Mouse (Mus musculus) brain, embryonic 14.5 days (tissue): ENCODE data around the gene Hmgxb4.

Experiments used
- CTCF ChIP-seq: fragments of 200-500 bp; IDR thresholded peaks from 2 replicates; pipeline ENCODE4 v1.5.1; 2012; ENCODE audit warnings: inconsistent platforms, mild to moderate bottlenecking, moderate library complexity, borderline replicate concordance; ENCODE audit not compliant: insufficient read depth, insufficient read length; ENCODE audit errors: extremely low read depth
- POLR2A ChIP-seq: fragments of 200-500 bp; IDR thresholded peaks from 2 replicates; pipeline ENCODE4 v1.6.1; 2012; ENCODE audit warnings: mild to moderate bottlenecking, inconsistent platforms, borderline replicate concordance; ENCODE audit not compliant: poor library complexity, insufficient read depth, insufficient read length, severe bottlenecking; ENCODE audit errors: extremely low read depth

- no peak for TF ChIP-seq CTCF
- no peak for TF ChIP-seq POLR2A
Observed at GRCm38 (mm10) chr8:75060815-75061214, 67.7 kb downstream of the Hmgxb4 start.
